Mouse (Mus musculus): ENCODE measurements around the gene Grin2c.

Gene Grin2c

GRCm38 (mm10) chr11:115264136-115264861 is 2.7 kb downstream of the Grin2c start:
- no peak for DNase-seq

- peak; percentile 63 for DNase-seq
These were observed 4.1 kb downstream of the Grin2c start for GRCm38 (mm10) chr11:115262954-115263353.

- no peak for DNase-seq
These were observed 7.9 kb downstream of the Grin2c start for GRCm38 (mm10) chr11:115259134-115259533.

- no peak for DNase-seq
These were observed 9.1 kb downstream of the Grin2c start for GRCm38 (mm10) chr11:115257775-115258510.

GRCm38 (mm10) chr11:115251258-115251657 is 15.8 kb downstream of the Grin2c start:
- DNase-seq: no peak

GRCm38 (mm10) chr11:115250405-115251090 is 16.5 kb downstream of the Grin2c start:
- DNase-seq: no peak

GRCm38 (mm10) chr11:115249721-115250404 is 17.2 kb downstream of the Grin2c start:
- DNase-seq: no peak

GRCm38 (mm10) chr11:115247945-115248344 is 19.1 kb downstream of the Grin2c start:
- DNase-seq: no peak

GRCm38 (mm10) chr11:115247240-115247639 is 19.8 kb downstream of the Grin2c start:
- no peak for DNase-seq

GRCm38 (mm10) chr11:115246386-115246785 is 20.7 kb downstream of the Grin2c start:
- DNase-seq: peak; percentile 71

GRCm38 (mm10) chr11:115244840-115245239 is 22.2 kb downstream of the Grin2c start:
- DNase-seq: no peak

GRCm38 (mm10) chr11:115243783-115244182 is 23.3 kb downstream of the Grin2c start:
- no peak for DNase-seq

- no peak for DNase-seq
These were observed 24.3 kb downstream of the Grin2c start for GRCm38 (mm10) chr11:115242746-115243145.

GRCm38 (mm10) chr11:115241402-115241801 is 25.6 kb downstream of the Grin2c start:
- DNase-seq: no peak

GRCm38 (mm10) chr11:115236570-115236969 is 30.5 kb downstream of the Grin2c start:
- DNase-seq: no peak

- no peak for DNase-seq
These were observed 32.6 kb downstream of the Grin2c start for GRCm38 (mm10) chr11:115234320-115235044.

- DNase-seq: no peak
These were observed 33.3 kb downstream of the Grin2c start for GRCm38 (mm10) chr11:115233526-115234290.

- no peak for DNase-seq
These were observed 34.2 kb downstream of the Grin2c start for GRCm38 (mm10) chr11:115232889-115233288.

GRCm38 (mm10) chr11:115231924-115232323 is 35.1 kb downstream of the Grin2c start:
- no peak for DNase-seq

- DNase-seq: no peak
These were observed 35.7 kb downstream of the Grin2c start for GRCm38 (mm10) chr11:115231168-115231915.
